Mouse (Mus musculus): ENCODE measurements around the gene Blvrb. TPM values are rescaled to one million over a fixed set of nuclear protein-coding genes. Genes with fewer than 3 reads are reported as not detected.

Blvrb gene
- polyA plus RNA-seq, 1 experiment from 2014 or later = 97.3 TPM

DNA sequence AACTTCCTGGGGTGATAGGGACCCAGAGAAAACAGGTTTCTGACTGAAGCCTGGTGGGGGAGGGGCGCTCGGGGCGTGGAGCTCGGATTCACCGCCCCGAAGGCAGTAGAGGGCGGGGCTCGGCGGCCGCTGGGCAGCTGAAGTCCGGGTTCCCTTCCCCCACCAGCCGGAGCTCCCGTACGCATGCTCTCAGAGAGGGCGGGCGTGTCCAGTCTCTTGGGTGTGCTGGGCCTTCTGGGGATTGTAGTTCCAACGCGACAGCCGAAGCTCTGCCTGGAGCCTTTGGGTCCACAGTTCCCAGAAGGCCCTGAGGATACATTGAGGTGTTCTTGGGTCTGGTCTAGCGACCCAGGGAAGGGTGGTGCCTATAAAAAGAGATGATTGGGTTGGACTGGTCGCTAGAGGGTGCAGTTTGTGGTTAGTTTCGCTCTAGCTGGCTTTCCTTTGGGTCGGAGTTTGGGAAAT, 26.7 kb downstream of the Blvrb start:
- Histone ChIP-seq H3K4me2 (replicated peaks; ENCODE audit: low read depth) (peak overlapping the region; percentile 64), H3K9ac (ENCODE audit: low read length) (peak overlapping the region; percentile 86), H3K27ac (replicated peaks) (peak overlapping the region; percentile 97), H3K4me3 (ENCODE audit: low read depth, low read length) (peak overlapping the region; percentile 85), H3K27me3 (ENCODE audit: control insufficient read depth, insufficient read depth, low read length) (no peaks in the 10 kb centered on the region), H3K9me3 (ENCODE audit: control insufficient read depth, low read length) (no peaks in the 10 kb centered on the region), H3K36me3 (ENCODE audit: control insufficient read depth, insufficient read depth, low read length) (peaks cover 4% of the 10 kb centered on the region; the same call in 1 of the 2 replicates), H3K4me1 (replicated peaks; ENCODE audit: control insufficient read depth, insufficient read depth) (no peaks in the 10 kb centered on the region)
- WGBS = under 1% methylated on average over 23 of the region's 23 CpGs
- TF ChIP-seq EP300 (optimal IDR thresholded peaks at IDR 0.05) (peak; percentile 61), CTCF (IDR thresholded peaks at IDR 0.05; ENCODE audit: low read depth) (peak; percentile 80)
- peak; percentile 95 for ATAC-seq (ENCODE audit: low FRiP score, low TSS enrichment)
- DNase-seq (ENCODE audit: low spot score) = peak; percentile 99

- ATAC-seq (ENCODE audit: low FRiP score, low TSS enrichment) (no peak), DNase-seq (ENCODE audit: low spot score) (no peak)
- H3K36me3 ChIP-seq (ENCODE audit: control insufficient read depth, insufficient read depth, low read length) = peaks cover 4% of the 10 kb centered on the region; the same call in 1 of the 2 replicates
- H3K4me1 ChIP-seq (replicated peaks; ENCODE audit: control insufficient read depth, insufficient read depth) = no peaks in the 10 kb centered on the region
- H3K9me3 ChIP-seq (ENCODE audit: control insufficient read depth, low read length) = no peaks in the 10 kb centered on the region
- no peak overlapping the region for H3K4me2 ChIP-seq (replicated peaks; ENCODE audit: low read depth)
- 95% methylated on average over 2 of the region's 2 CpGs for WGBS
- H3K9ac ChIP-seq (ENCODE audit: low read length) = no peak overlapping the region
- TF ChIP-seq CTCF (IDR thresholded peaks at IDR 0.05; ENCODE audit: low read depth) (no peak), EP300 (optimal IDR thresholded peaks at IDR 0.05) (no peak)
- no peak overlapping the region for H3K4me3 ChIP-seq (ENCODE audit: low read depth, low read length)
- H3K27me3 ChIP-seq (ENCODE audit: control insufficient read depth, insufficient read depth, low read length) = no peaks in the 10 kb centered on the region
- no peak overlapping the region for H3K27ac ChIP-seq (replicated peaks)
Observed at GRCm38 (mm10) chr7:27475596-27475995, 27.8 kb downstream of the Blvrb start.

GRCm38 (mm10) chr7:27476098-27476635, 28.4 kb downstream of the Blvrb start:
- 85% methylated on average over 14 of the region's 14 CpGs for WGBS
- DNase-seq (ENCODE audit: low spot score) (peak; percentile 51), ATAC-seq (ENCODE audit: low FRiP score, low TSS enrichment) (no peak)
- Histone ChIP-seq H3K9ac (ENCODE audit: low read length) (no peak overlapping the region), H3K4me3 (ENCODE audit: low read depth, low read length) (no peak overlapping the region), H3K4me1 (replicated peaks; ENCODE audit: control insufficient read depth, insufficient read depth) (no peaks in the 10 kb centered on the region), H3K9me3 (ENCODE audit: control insufficient read depth, low read length) (no peaks in the 10 kb centered on the region), H3K27ac (replicated peaks) (0 out of 2 replicates have a peak overlapping the region, but pooled peaks have one; percentile 9), H3K36me3 (ENCODE audit: control insufficient read depth, insufficient read depth, low read length) (peaks cover 4% of the 10 kb centered on the region; the same call in 1 of the 2 replicates), H3K27me3 (ENCODE audit: control insufficient read depth, insufficient read depth, low read length) (no peaks in the 10 kb centered on the region), H3K4me2 (replicated peaks; ENCODE audit: low read depth) (no peak overlapping the region)
- TF ChIP-seq EP300 (optimal IDR thresholded peaks at IDR 0.05) (no peak), CTCF (IDR thresholded peaks at IDR 0.05; ENCODE audit: low read depth) (no peak)

- ATAC-seq (ENCODE audit: low FRiP score, low TSS enrichment) = no peak
- H3K4me3 ChIP-seq (ENCODE audit: low read depth, low read length) = no peak overlapping the region
- WGBS = 63% methylated on average over 7 of the region's 7 CpGs
- no peaks in the 10 kb centered on the region for H3K27me3 ChIP-seq (ENCODE audit: control insufficient read depth, insufficient read depth, low read length)
- H3K4me2 ChIP-seq (replicated peaks; ENCODE audit: low read depth) = no peak overlapping the region
- DNase-seq (ENCODE audit: low spot score) = no peak
- no peak overlapping the region for H3K9ac ChIP-seq (ENCODE audit: low read length)
- no peak overlapping the region for H3K27ac ChIP-seq (replicated peaks)
- peak; percentile 11; the same call in 1 of the 2 replicates for TF ChIP-seq CTCF (IDR thresholded peaks at IDR 0.05; ENCODE audit: low read depth)
- TF ChIP-seq EP300 (optimal IDR thresholded peaks at IDR 0.05) = no peak
- H3K4me1 ChIP-seq (replicated peaks; ENCODE audit: control insufficient read depth, insufficient read depth) = no peaks in the 10 kb centered on the region
- peaks cover 4% of the 10 kb centered on the region; the same call in 1 of the 2 replicates for H3K36me3 ChIP-seq (ENCODE audit: control insufficient read depth, insufficient read depth, low read length)
- H3K9me3 ChIP-seq (ENCODE audit: control insufficient read depth, low read length) = no peaks in the 10 kb centered on the region
Observed at GRCm38 (mm10) chr7:27478561-27478960, 30.8 kb downstream of the Blvrb start.

DNA sequence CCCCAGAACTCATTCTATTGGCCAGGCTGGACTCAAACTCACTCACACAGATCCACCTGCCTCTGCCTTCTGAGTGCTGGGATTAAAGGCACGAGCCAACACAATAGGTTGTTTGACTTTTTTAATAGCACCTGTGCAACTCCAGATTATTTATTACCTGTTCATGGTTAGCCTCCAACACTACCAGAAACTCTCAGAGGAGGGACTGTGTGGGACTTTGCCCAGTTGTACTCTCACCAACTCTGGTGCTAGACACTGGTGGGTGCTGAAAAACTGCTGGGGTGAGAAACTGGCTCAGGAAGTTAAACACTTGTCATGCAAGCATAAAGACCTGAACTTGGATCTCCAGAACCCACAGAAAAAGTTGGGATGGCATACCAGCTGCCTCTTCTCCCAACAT, 32.0 kb downstream of the Blvrb start:
- TF ChIP-seq EP300 (optimal IDR thresholded peaks at IDR 0.05) (no peak), CTCF (IDR thresholded peaks at IDR 0.05; ENCODE audit: low read depth) (no peak)
- H3K9ac ChIP-seq (ENCODE audit: low read length) = no peak overlapping the region
- H3K4me2 ChIP-seq (replicated peaks; ENCODE audit: low read depth) = no peak overlapping the region; the same call in 1 of the 2 replicates

GRCm38 (mm10) chr7:27480506-27480905, 32.7 kb downstream of the Blvrb start:
- Histone ChIP-seq H3K27ac (replicated peaks) (peak overlapping the region; percentile 79), H3K27me3 (ENCODE audit: control insufficient read depth, insufficient read depth, low read length) (no peaks in the 10 kb centered on the region), H3K36me3 (ENCODE audit: control insufficient read depth, insufficient read depth, low read length) (peaks cover 4% of the 10 kb centered on the region; the same call in 1 of the 2 replicates), H3K4me2 (replicated peaks; ENCODE audit: low read depth) (peak overlapping the region; percentile 57), H3K9ac (ENCODE audit: low read length) (no peak overlapping the region), H3K9me3 (ENCODE audit: control insufficient read depth, low read length) (no peaks in the 10 kb centered on the region), H3K4me1 (replicated peaks; ENCODE audit: control insufficient read depth, insufficient read depth) (no peaks in the 10 kb centered on the region), H3K4me3 (ENCODE audit: low read depth, low read length) (peak overlapping the region; percentile 33; the same call in 1 of the 2 replicates)
- DNase-seq (ENCODE audit: low spot score) (no peak), ATAC-seq (ENCODE audit: low FRiP score, low TSS enrichment) (no peak)
- TF ChIP-seq EP300 (optimal IDR thresholded peaks at IDR 0.05) = no peak
- TF ChIP-seq CTCF (IDR thresholded peaks at IDR 0.05; ENCODE audit: low read depth) = no peak
- 50% methylated on average over 3 of the region's 3 CpGs for whole genome bisulfite sequencing

More for the DNA sequence above, 32.0 kb downstream of the Blvrb start:
- Histone ChIP-seq H3K36me3 (ENCODE audit: control insufficient read depth, insufficient read depth, low read length) (peaks cover 4% of the 10 kb centered on the region; the same call in 1 of the 2 replicates), H3K4me3 (ENCODE audit: low read depth, low read length) (no peak overlapping the region), H3K9me3 (ENCODE audit: control insufficient read depth, low read length) (no peaks in the 10 kb centered on the region), H3K4me1 (replicated peaks; ENCODE audit: control insufficient read depth, insufficient read depth) (no peaks in the 10 kb centered on the region), H3K27ac (replicated peaks) (peak overlapping the region; percentile 79), H3K27me3 (ENCODE audit: control insufficient read depth, insufficient read depth, low read length) (no peaks in the 10 kb centered on the region)
- WGBS = 24% methylated on average over 1 of the region's 1 CpGs
- DNase-seq (ENCODE audit: low spot score) = no peak
- ATAC-seq (ENCODE audit: low FRiP score, low TSS enrichment) = no peak

Data from stomach, postnatal 0 days (tissue).